Mouse (Mus musculus) bone marrow macrophage, adult 2 months (primary cell): Measurements from ENCODE around the gene Dtl.

Experiments used
- CTCF ChIP-seq: IDR thresholded peaks from 2 replicates; pipeline ENCODE4 v1.5.1; 2012; ENCODE audit warnings: low read depth, mild to moderate bottlenecking, low read length, moderate library complexity
- POLR2A ChIP-seq: IDR thresholded peaks from 2 replicates; pipeline ENCODE4 v1.6.1; 2012; ENCODE audit warnings: mild to moderate bottlenecking, low read depth, low read length, borderline replicate concordance

DNA sequence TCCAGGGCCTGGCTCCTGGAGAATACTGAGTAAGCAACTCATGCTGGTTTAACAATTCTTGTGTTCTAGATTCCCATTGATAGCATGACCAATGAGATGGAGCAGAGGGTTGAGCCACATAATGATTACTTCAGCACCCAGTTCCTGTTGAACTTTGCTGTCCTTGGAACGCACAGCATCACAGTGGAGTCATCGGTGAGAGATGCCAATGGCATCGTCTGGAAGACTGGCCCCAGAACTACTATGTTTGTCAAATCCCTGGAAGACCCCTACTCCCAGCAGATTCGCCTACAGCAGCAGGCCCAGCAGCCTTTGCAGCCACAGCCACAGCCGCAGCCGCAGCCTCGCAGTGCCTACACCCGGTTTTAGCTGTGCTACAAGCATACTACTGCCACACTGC, 45.8 kb upstream of the Dtl start:
- TF ChIP-seq CTCF (no peak), POLR2A (no peak)
